Mouse (Mus musculus) stomach, postnatal 0 days (tissue): ENCODE data around the gene Dennd1c.

ENCODE experiments used
- CTCF ChIP-seq: IDR thresholded peaks from 2 replicates; pipeline ENCODE4 v1.5.1; 2016; ENCODE audit warnings: antibody characterized with exemption, low read depth, mild to moderate bottlenecking, moderate library complexity
- EP300 ChIP-seq: optimal IDR thresholded peaks from 2 replicates; pipeline ENCODE3; 2016; ENCODE audit warnings: antibody characterized with exemption

DNA sequence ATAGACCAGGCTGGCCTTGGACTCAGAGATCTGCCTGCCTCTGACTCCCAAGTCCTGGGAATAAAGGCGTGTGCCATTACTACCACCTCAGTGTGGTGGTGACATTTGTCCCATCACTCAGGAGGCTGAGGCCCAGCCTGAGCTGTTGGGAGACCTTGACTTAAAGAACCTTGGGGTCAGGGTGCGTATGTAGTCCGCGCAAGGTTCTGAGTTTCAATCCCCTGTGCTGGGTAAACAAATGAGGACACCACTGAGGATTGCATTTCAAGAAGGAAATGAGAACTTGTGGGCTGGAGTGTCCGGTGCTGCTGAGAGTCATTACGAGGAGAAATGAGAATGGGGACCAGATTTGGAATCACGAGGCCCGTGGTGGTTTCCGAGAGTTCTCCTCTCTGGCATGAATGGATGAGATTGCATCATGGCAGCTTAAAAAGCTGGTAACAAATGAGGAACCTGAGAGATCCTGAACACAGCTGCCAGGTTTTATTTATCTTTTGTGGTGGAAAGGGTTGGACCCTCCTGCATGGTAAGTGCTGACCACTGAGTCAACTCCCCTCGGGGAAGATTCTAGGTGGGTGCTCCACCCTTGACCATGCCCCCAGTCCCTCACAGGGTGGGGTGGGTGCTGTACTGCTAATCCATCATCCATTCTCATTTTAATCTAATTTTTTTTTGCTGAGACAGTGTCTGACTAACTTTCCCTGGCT lies 34.6 kb upstream of the Dennd1c start:
- TF ChIP-seq EP300 (no peak), CTCF (no peak)
